Mouse (Mus musculus): ENCODE results near the gene Tsc2. TPM values are rescaled to one million over a fixed set of nuclear protein-coding genes. Genes with fewer than 3 reads are reported as not detected.

Tsc2 gene
- polyA plus RNA-seq, 1 experiment: 51.1 TPM

DNA sequence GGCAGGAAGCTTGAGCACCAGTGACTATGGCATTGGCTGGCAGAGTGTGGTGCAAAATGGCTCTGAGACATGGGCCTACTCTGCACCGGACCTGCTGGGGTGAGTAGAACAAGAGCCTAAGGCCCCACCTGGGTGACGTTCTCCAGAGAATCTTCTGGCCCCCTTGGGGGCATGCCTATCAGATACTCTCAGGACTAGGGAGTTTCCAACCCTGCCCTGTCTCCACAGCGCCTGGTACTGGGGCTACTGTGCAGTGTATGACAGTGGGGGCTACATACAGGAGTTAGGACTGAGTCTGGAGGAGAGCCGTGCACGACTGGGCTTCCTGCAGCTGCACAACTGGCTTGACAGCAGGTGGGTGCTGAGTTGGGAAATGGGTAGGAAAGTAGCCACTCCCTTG, 39.2 kb downstream of the Tsc2 start:
- Histone ChIP-seq H3K27me3 (ENCODE audit: control insufficient read depth, insufficient read depth, low read length, poor library complexity, severe bottlenecking) (no peaks in the 10 kb centered on the region), H3K4me1 (ENCODE audit: control insufficient read depth, insufficient read depth, low read length) (peaks cover 3% of the 10 kb centered on the region), H3K9ac (ENCODE audit: low read depth, poor library complexity, severe bottlenecking) (no peak overlapping the region), H3K27ac (ENCODE audit: insufficient read depth, low read length) (no peak overlapping the region), H3K36me3 (ENCODE audit: control insufficient read depth, insufficient read depth, low read length, poor library complexity, severe bottlenecking) (peaks cover 13% of the 10 kb centered on the region; the same call in 1 of the 2 replicates), H3K4me3 (ENCODE audit: low read depth, low read length) (no peak overlapping the region), H3K9me3 (replicated peaks; ENCODE audit: control insufficient read depth, insufficient read depth, low read length, poor library complexity, severe bottlenecking) (no peaks in the 10 kb centered on the region)
- TF ChIP-seq POLR2A (IDR thresholded peaks at IDR 0.05; ENCODE audit: insufficient read depth, low read length) (no peak), EP300 (IDR thresholded peaks at IDR 0.05; ENCODE audit: insufficient read depth, low read depth, low read length) (no peak), CTCF (IDR thresholded peaks at IDR 0.05; ENCODE audit: low read depth, low read length) (no peak)

DNA sequence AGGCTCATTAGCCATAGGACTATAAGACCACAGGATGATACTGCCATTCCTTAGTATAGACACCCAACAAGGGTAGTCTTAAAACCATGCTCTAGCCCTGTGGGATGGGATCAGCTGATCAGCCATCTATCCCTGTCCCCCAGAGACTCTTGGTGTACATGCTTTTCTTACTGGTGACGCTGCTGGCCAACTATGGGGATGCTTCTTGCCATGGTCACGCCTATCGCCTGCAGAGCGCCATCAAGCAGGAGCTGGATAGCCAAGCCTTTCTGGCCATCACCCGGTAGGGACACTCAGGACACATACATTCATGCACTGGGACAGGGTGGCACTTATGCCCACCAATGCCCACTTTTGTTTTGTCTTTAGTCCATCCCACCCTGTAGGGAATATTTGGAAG, 40.7 kb downstream of the Tsc2 start:
- Histone ChIP-seq H3K27ac (ENCODE audit: insufficient read depth, low read length) (no peak overlapping the region), H3K4me3 (ENCODE audit: low read depth, low read length) (no peak overlapping the region), H3K4me1 (ENCODE audit: control insufficient read depth, insufficient read depth, low read length) (peaks cover 3% of the 10 kb centered on the region), H3K36me3 (ENCODE audit: control insufficient read depth, insufficient read depth, low read length, poor library complexity, severe bottlenecking) (peaks cover 6% of the 10 kb centered on the region; the same call in 1 of the 2 replicates), H3K9ac (ENCODE audit: low read depth, poor library complexity, severe bottlenecking) (no peak overlapping the region), H3K9me3 (replicated peaks; ENCODE audit: control insufficient read depth, insufficient read depth, low read length, poor library complexity, severe bottlenecking) (no peaks in the 10 kb centered on the region), H3K27me3 (ENCODE audit: control insufficient read depth, insufficient read depth, low read length, poor library complexity, severe bottlenecking) (no peaks in the 10 kb centered on the region)
- no peak for TF ChIP-seq EP300 (IDR thresholded peaks at IDR 0.05; ENCODE audit: insufficient read depth, low read depth, low read length)
- TF ChIP-seq CTCF (IDR thresholded peaks at IDR 0.05; ENCODE audit: low read depth, low read length): no peak
- TF ChIP-seq POLR2A (IDR thresholded peaks at IDR 0.05; ENCODE audit: insufficient read depth, low read length): no peak

DNA sequence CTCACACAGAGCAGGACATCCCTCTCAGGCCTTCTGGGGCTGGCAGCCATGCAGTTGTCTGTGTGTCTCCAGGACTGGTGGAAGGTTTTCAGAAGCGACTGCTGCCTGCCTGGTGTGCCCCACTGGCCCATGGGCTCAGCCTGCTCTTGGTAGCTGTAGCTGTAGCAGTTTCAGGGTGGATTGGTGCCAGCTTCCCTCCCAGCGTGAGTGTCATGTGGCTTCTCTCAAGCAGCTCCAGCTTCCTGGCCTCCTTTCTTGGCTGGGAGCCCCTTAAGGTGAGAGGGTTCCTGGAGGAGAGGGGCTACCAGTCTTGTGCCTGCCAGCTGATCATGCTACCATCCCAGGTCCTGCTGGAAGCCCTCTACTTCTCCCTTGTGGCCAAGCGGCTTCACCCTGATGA, 41.5 kb downstream of the Tsc2 start:
- peaks cover 3% of the 10 kb centered on the region for H3K4me1 ChIP-seq (ENCODE audit: control insufficient read depth, insufficient read depth, low read length)
- no peak for TF ChIP-seq EP300 (IDR thresholded peaks at IDR 0.05; ENCODE audit: insufficient read depth, low read depth, low read length)
- TF ChIP-seq CTCF (IDR thresholded peaks at IDR 0.05; ENCODE audit: low read depth, low read length): no peak
- no peak for TF ChIP-seq POLR2A (IDR thresholded peaks at IDR 0.05; ENCODE audit: insufficient read depth, low read length)
- H3K27ac ChIP-seq (ENCODE audit: insufficient read depth, low read length): no peak overlapping the region
- H3K27me3 ChIP-seq (ENCODE audit: control insufficient read depth, insufficient read depth, low read length, poor library complexity, severe bottlenecking): no peaks in the 10 kb centered on the region
- no peak overlapping the region for H3K9ac ChIP-seq (ENCODE audit: low read depth, poor library complexity, severe bottlenecking)
- no peaks in the 10 kb centered on the region; the same call in 1 of the 2 replicates for H3K36me3 ChIP-seq (ENCODE audit: control insufficient read depth, insufficient read depth, low read length, poor library complexity, severe bottlenecking)
- no peak overlapping the region for H3K4me3 ChIP-seq (ENCODE audit: low read depth, low read length)
- no peaks in the 10 kb centered on the region for H3K9me3 ChIP-seq (replicated peaks; ENCODE audit: control insufficient read depth, insufficient read depth, low read length, poor library complexity, severe bottlenecking)

DNA sequence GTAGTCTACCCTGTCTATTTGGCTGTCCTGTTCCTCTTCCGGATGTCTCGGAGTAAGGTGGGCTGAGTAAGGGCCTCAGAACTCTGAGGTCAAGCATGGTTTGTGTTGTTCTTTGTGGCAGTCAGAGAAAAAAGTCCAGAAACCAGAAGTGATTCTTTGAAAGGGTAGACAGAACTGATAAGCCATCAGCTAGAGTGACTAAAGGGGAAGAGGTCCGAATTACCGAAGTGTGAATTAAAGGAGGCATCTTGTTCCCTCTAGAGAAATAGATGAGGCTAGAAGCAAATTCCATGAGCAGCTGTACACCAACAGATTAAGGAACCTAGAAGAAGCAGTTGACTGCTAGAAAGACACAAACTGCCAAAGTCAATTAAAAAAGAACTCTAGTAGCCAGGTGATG, 45.9 kb downstream of the Tsc2 start:
- no peaks in the 10 kb centered on the region for H3K27me3 ChIP-seq (ENCODE audit: control insufficient read depth, insufficient read depth, low read length, poor library complexity, severe bottlenecking)
- H3K36me3 ChIP-seq (ENCODE audit: control insufficient read depth, insufficient read depth, low read length, poor library complexity, severe bottlenecking): no peaks in the 10 kb centered on the region
- H3K9ac ChIP-seq (ENCODE audit: low read depth, poor library complexity, severe bottlenecking): no peak overlapping the region
- TF ChIP-seq POLR2A (IDR thresholded peaks at IDR 0.05; ENCODE audit: insufficient read depth, low read length): no peak
- TF ChIP-seq CTCF (IDR thresholded peaks at IDR 0.05; ENCODE audit: low read depth, low read length): no peak
- TF ChIP-seq EP300 (IDR thresholded peaks at IDR 0.05; ENCODE audit: insufficient read depth, low read depth, low read length): no peak
- no peak overlapping the region for H3K4me3 ChIP-seq (ENCODE audit: low read depth, low read length)
- H3K4me1 ChIP-seq (ENCODE audit: control insufficient read depth, insufficient read depth, low read length): no peaks in the 10 kb centered on the region
- H3K9me3 ChIP-seq (replicated peaks; ENCODE audit: control insufficient read depth, insufficient read depth, low read length, poor library complexity, severe bottlenecking): no peaks in the 10 kb centered on the region
- H3K27ac ChIP-seq (ENCODE audit: insufficient read depth, low read length): no peak overlapping the region

DNA sequence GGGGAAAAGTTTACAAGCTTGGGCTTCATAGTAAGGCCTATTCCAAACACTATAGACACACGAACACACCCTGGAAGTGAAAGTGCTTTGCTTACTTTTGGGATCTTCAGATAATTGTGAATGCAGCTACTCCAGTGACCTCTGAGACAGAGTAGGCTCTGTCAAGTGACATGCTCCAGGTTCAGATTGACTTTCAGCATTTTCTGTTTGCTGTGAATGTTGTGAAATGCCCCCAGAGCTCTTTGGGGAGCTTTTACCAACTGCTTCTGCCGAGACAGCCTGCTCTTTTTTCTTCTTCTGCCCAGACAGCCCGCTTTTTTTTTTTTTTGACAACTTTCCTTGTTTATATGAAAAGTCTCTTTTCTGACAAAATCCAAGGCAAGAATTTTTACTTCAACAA, 47.9 kb downstream of the Tsc2 start:
- Histone ChIP-seq H3K27ac (ENCODE audit: insufficient read depth, low read length) (no peak overlapping the region), H3K9ac (ENCODE audit: low read depth, poor library complexity, severe bottlenecking) (no peak overlapping the region), H3K9me3 (replicated peaks; ENCODE audit: control insufficient read depth, insufficient read depth, low read length, poor library complexity, severe bottlenecking) (no peaks in the 10 kb centered on the region), H3K4me3 (ENCODE audit: low read depth, low read length) (no peak overlapping the region), H3K4me1 (ENCODE audit: control insufficient read depth, insufficient read depth, low read length) (no peaks in the 10 kb centered on the region), H3K27me3 (ENCODE audit: control insufficient read depth, insufficient read depth, low read length, poor library complexity, severe bottlenecking) (no peaks in the 10 kb centered on the region), H3K36me3 (ENCODE audit: control insufficient read depth, insufficient read depth, low read length, poor library complexity, severe bottlenecking) (no peaks in the 10 kb centered on the region)
- TF ChIP-seq EP300 (IDR thresholded peaks at IDR 0.05; ENCODE audit: insufficient read depth, low read depth, low read length): no peak
- TF ChIP-seq CTCF (IDR thresholded peaks at IDR 0.05; ENCODE audit: low read depth, low read length): no peak
- no peak for TF ChIP-seq POLR2A (IDR thresholded peaks at IDR 0.05; ENCODE audit: insufficient read depth, low read length)

DNA sequence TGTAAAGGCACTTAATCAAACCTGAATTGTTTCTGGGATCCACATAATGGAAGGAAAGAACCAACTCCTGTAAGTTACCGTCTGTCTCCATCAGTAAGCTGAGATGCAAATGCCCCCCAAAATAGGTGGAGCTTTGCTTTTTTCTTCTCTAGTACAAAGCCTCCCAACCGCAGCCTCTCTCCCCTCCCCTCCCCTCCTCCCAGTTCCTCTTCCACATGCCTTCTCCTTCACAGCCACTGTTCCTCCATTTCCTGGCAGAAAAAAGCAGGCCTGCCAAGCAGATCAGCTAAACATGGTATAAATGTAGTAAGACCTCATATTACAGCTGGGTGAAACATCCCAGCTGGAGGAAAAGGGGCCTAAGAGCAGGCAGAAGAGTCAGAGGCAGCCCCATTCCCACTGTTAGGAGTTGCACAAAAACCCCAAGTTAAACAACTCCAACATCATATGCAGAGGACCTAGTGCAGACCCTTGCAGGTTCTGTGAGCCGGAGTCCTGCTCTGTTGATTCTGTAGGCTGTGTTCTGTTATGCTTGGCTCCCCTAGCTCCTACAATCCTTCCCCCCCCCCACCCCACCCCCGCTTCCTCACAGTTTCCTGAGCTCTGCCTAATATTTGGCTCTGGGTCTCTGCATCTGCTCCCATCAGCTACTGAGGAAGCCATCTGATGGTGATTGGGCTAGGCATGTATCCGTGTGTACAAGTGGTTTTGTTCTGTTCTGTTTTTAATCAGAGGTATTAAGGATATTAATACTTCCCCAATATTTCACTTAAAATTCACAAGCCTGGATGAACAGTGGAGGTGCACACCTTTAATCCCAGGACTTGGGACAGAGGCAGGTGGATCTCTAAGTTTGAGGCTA, 48.6 kb downstream of the Tsc2 start:
- Histone ChIP-seq H3K36me3 (ENCODE audit: control insufficient read depth, insufficient read depth, low read length, poor library complexity, severe bottlenecking) (no peaks in the 10 kb centered on the region), H3K4me3 (ENCODE audit: low read depth, low read length) (no peak overlapping the region), H3K4me1 (ENCODE audit: control insufficient read depth, insufficient read depth, low read length) (no peaks in the 10 kb centered on the region), H3K9me3 (replicated peaks; ENCODE audit: control insufficient read depth, insufficient read depth, low read length, poor library complexity, severe bottlenecking) (no peaks in the 10 kb centered on the region), H3K27me3 (ENCODE audit: control insufficient read depth, insufficient read depth, low read length, poor library complexity, severe bottlenecking) (no peaks in the 10 kb centered on the region), H3K9ac (ENCODE audit: low read depth, poor library complexity, severe bottlenecking) (no peak overlapping the region), H3K27ac (ENCODE audit: insufficient read depth, low read length) (peak overlapping the region; percentile 48)
- no peak for TF ChIP-seq CTCF (IDR thresholded peaks at IDR 0.05; ENCODE audit: low read depth, low read length)
- TF ChIP-seq EP300 (IDR thresholded peaks at IDR 0.05; ENCODE audit: insufficient read depth, low read depth, low read length): no peak
- TF ChIP-seq POLR2A (IDR thresholded peaks at IDR 0.05; ENCODE audit: insufficient read depth, low read length): no peak

Measured in ES-Bruce4 (cell line).